Mouse (Mus musculus) olfactory bulb, adult 2 months (tissue): Measurements from ENCODE around the gene Chst12.

Source experiments
- CTCF ChIP-seq: fragments of 200-500 bp; IDR thresholded peaks from 2 replicates; pipeline ENCODE4 v1.5.1; 2012; ENCODE audit warnings: low read depth, mild to moderate bottlenecking, low read length, moderate library complexity; ENCODE audit not compliant: insufficient read depth
- POLR2A ChIP-seq: fragments of 200-500 bp; IDR thresholded peaks from 2 replicates; pipeline ENCODE4 v1.6.1; 2012; ENCODE audit warnings: mild to moderate bottlenecking, low read depth, low read length, moderate library complexity; ENCODE audit not compliant: insufficient read depth

GRCm38 (mm10) chr5:140546332-140546731 is 41.0 kb downstream of the Chst12 start:
- TF ChIP-seq POLR2A (no peak), CTCF (no peak)
